In genomic region chr13:30787036-30787320, GRCm38 (mm10) we compare ENCODE assay signal across 20 mouse cellular contexts. TPM values are rescaled to one million over a fixed set of nuclear protein-coding genes. Genes with fewer than 3 reads are reported as not detected.
A peak's percentile ranks its signal among the peaks of the same experiment; 100 is the strongest.
DNase-seq lines count a peak whose midpoint lies in the region; ATAC-seq and TF ChIP-seq lines count a peak whose summit lies in the region.
"Had no signal": no experiment of that assay in that cellular context is flagged by ENCODE, and none has a peak within 500 bp of the region (broad histone marks: within the 10 kb centered on the region; RNA-seq: fewer than 3 reads in every experiment).

No protein-coding gene starts in this region.

- 63% methylated on average over 2 of the region's 2 CpGs for WGBS in forebrain, embryonic 15.5 days
- WGBS in forebrain, embryonic 11.5 days: 70% methylated on average over 2 of the region's 2 CpGs
- WGBS in intestine, embryonic 14.5 days: 83% methylated on average over 2 of the region's 2 CpGs
- 76% methylated on average over 2 of the region's 2 CpGs for WGBS in intestine, embryonic 15.5 days
- WGBS in midbrain, postnatal 0 days: 42% methylated on average over 2 of the region's 2 CpGs
- WGBS in midbrain, embryonic 16.5 days: 63% methylated on average over 2 of the region's 2 CpGs

- TF ChIP-seq CTCF in midbrain, postnatal 0 days (IDR thresholded peaks at IDR 0.05): no peak

- DNase-seq in forebrain, embryonic 11.5 days (ENCODE audit: low spot score): no peak
- peak; percentile 38 for DNase-seq in intestine, embryonic 14.5 days (ENCODE audit: low spot score)
- DNase-seq in midbrain, postnatal 0 days (ENCODE audit: low spot score): no peak
- no peak for DNase-seq in ovary, postnatal 36 days (ENCODE audit: low spot score)
- DNase-seq: adrenal gland, postnatal 25 days; cerebellum, adult 8-10 months; cerebellum, postnatal 36 days; gastrocnemius, adult 2 months; heart, postnatal 10 days; kidney, adult 8-10 months; kidney, postnatal 14 days; lung, embryonic 14.5 days; thymus, adult 18-20 months had no signal

- no peaks in the 10 kb centered on the region for H3K4me1 ChIP-seq in forebrain, embryonic 15.5 days
- H3K4me1 ChIP-seq in forebrain, embryonic 11.5 days (replicated peaks; ENCODE audit: control insufficient read depth, insufficient read depth, low read length): no peaks in the 10 kb centered on the region
- H3K4me1 ChIP-seq in intestine, embryonic 14.5 days (replicated peaks; ENCODE audit: control insufficient read depth, insufficient read depth, low read length): no peaks in the 10 kb centered on the region
- no peaks in the 10 kb centered on the region for H3K4me1 ChIP-seq in intestine, embryonic 15.5 days (replicated peaks)
- H3K4me1 ChIP-seq in midbrain, postnatal 0 days (ENCODE audit: insufficient read depth, low read length): no peaks in the 10 kb centered on the region
- H3K4me1 ChIP-seq in midbrain, embryonic 16.5 days (ENCODE audit: control insufficient read depth, insufficient read depth, low read length): no peaks in the 10 kb centered on the region

- H3K4me3 ChIP-seq in forebrain, embryonic 15.5 days: no peak overlapping the region
- no peak overlapping the region for H3K4me3 ChIP-seq in forebrain, embryonic 11.5 days (ENCODE audit: low read depth, low read length)
- H3K4me3 ChIP-seq in intestine, embryonic 14.5 days (ENCODE audit: low read depth, low read length): no peak overlapping the region
- H3K4me3 ChIP-seq in intestine, embryonic 15.5 days (replicated peaks): no peak overlapping the region
- H3K4me3 ChIP-seq in midbrain, postnatal 0 days (ENCODE audit: low read depth, low read length): no peak overlapping the region
- H3K4me3 ChIP-seq in midbrain, embryonic 16.5 days (ENCODE audit: low read depth, low read length): no peak overlapping the region
- H3K4me3 ChIP-seq: gastrocnemius, adult 2 months; heart, embryonic 12.5 days; limb, embryonic 15.5 days; megakaryocyte, embryonic 14.5 days had no signal

- H3K9ac ChIP-seq in forebrain, embryonic 15.5 days (replicated peaks): no peak overlapping the region
- no peak overlapping the region for H3K9ac ChIP-seq in forebrain, embryonic 11.5 days (ENCODE audit: low read length)
- H3K9ac ChIP-seq in intestine, embryonic 14.5 days (ENCODE audit: low read length): no peak overlapping the region
- H3K9ac ChIP-seq in intestine, embryonic 15.5 days: no peak overlapping the region
- no peak overlapping the region for H3K9ac ChIP-seq in midbrain, postnatal 0 days (replicated peaks; ENCODE audit: low read length, poor library complexity, severe bottlenecking)
- H3K9ac ChIP-seq in midbrain, embryonic 16.5 days (ENCODE audit: low read depth, low read length): no peak overlapping the region
- H3K9ac ChIP-seq: heart, embryonic 12.5 days; limb, embryonic 15.5 days; liver, embryonic 14.5 days; lung, embryonic 14.5 days had no signal

- H3K27me3 ChIP-seq in forebrain, embryonic 15.5 days: no peaks in the 10 kb centered on the region
- no peaks in the 10 kb centered on the region for H3K27me3 ChIP-seq in forebrain, embryonic 11.5 days (ENCODE audit: control insufficient read depth, insufficient read depth, low read length)
- no peaks in the 10 kb centered on the region for H3K27me3 ChIP-seq in intestine, embryonic 14.5 days (replicated peaks; ENCODE audit: control insufficient read depth, insufficient read depth, low read length)
- H3K27me3 ChIP-seq in intestine, embryonic 15.5 days (replicated peaks): no peaks in the 10 kb centered on the region
- no peaks in the 10 kb centered on the region for H3K27me3 ChIP-seq in midbrain, postnatal 0 days (ENCODE audit: insufficient read depth, low read length)
- H3K27me3 ChIP-seq in midbrain, embryonic 16.5 days (ENCODE audit: control insufficient read depth, insufficient read depth, low read depth, low read length): no peaks in the 10 kb centered on the region
- H3K27me3 ChIP-seq: heart, embryonic 12.5 days; limb, embryonic 15.5 days had no signal

- H3K4me2 ChIP-seq in forebrain, embryonic 15.5 days (replicated peaks): no peak overlapping the region
- no peak overlapping the region for H3K4me2 ChIP-seq in forebrain, embryonic 11.5 days (ENCODE audit: low read depth, low read length, severe bottlenecking)
- H3K4me2 ChIP-seq in intestine, embryonic 14.5 days (ENCODE audit: low read length): no peak overlapping the region
- H3K4me2 ChIP-seq in intestine, embryonic 15.5 days (replicated peaks): no peak overlapping the region
- H3K4me2 ChIP-seq in midbrain, postnatal 0 days (ENCODE audit: low read depth, low read length, poor library complexity, severe bottlenecking): no peak overlapping the region
- H3K4me2 ChIP-seq in midbrain, embryonic 16.5 days (ENCODE audit: low read length): no peak overlapping the region
- H3K4me2 ChIP-seq: heart, embryonic 12.5 days; limb, embryonic 15.5 days; lung, embryonic 14.5 days had no signal

- H3K9me3 ChIP-seq in forebrain, embryonic 15.5 days: no peaks in the 10 kb centered on the region
- no peaks in the 10 kb centered on the region for H3K9me3 ChIP-seq in forebrain, embryonic 11.5 days (ENCODE audit: control insufficient read depth, low read length)
- H3K9me3 ChIP-seq in intestine, embryonic 14.5 days (ENCODE audit: control insufficient read depth, low read length): no peaks in the 10 kb centered on the region
- H3K9me3 ChIP-seq in intestine, embryonic 15.5 days: no peaks in the 10 kb centered on the region
- H3K9me3 ChIP-seq in midbrain, postnatal 0 days (ENCODE audit: low read length): no peaks in the 10 kb centered on the region
- no peaks in the 10 kb centered on the region for H3K9me3 ChIP-seq in midbrain, embryonic 16.5 days (replicated peaks; ENCODE audit: control insufficient read depth, low read length, poor library complexity, severe bottlenecking)
- H3K9me3 ChIP-seq: limb, embryonic 15.5 days; megakaryocyte, embryonic 14.5 days had no signal

- no peak overlapping the region for H3K27ac ChIP-seq in forebrain, embryonic 15.5 days (replicated peaks)
- H3K27ac ChIP-seq in forebrain, embryonic 11.5 days (ENCODE audit: low read depth, low read length): no peak overlapping the region
- H3K27ac ChIP-seq in intestine, embryonic 14.5 days (ENCODE audit: low read depth): no peak overlapping the region
- H3K27ac ChIP-seq in intestine, embryonic 15.5 days: no peak overlapping the region
- H3K27ac ChIP-seq in midbrain, postnatal 0 days (ENCODE audit: low read depth, low read length): no peak overlapping the region
- H3K27ac ChIP-seq in midbrain, embryonic 16.5 days (ENCODE audit: low read length): no peak overlapping the region
- H3K27ac ChIP-seq: gastrocnemius, adult 2 months; limb, embryonic 15.5 days; liver, embryonic 14.5 days had no signal

- ATAC-seq in forebrain, embryonic 15.5 days (replicated peaks): peak; percentile 41; the same call in 1 of the 2 replicates
- no peak for ATAC-seq in forebrain, embryonic 11.5 days (replicated peaks; ENCODE audit: low FRiP score)
- no peak for ATAC-seq in intestine, embryonic 14.5 days (replicated peaks; ENCODE audit: low FRiP score, low TSS enrichment, low read depth)
- ATAC-seq in intestine, embryonic 15.5 days: no peak
- 0 out of 2 replicates have a peak, but pooled peaks have one; percentile 15 for ATAC-seq in midbrain, postnatal 0 days (ENCODE audit: low FRiP score)
- no peak for ATAC-seq in midbrain, embryonic 16.5 days

- no peaks in the 10 kb centered on the region for H3K36me3 ChIP-seq in forebrain, embryonic 15.5 days
- H3K36me3 ChIP-seq in forebrain, embryonic 11.5 days (ENCODE audit: control insufficient read depth, insufficient read depth, low read length): no peaks in the 10 kb centered on the region
- no peaks in the 10 kb centered on the region for H3K36me3 ChIP-seq in intestine, embryonic 14.5 days (ENCODE audit: control insufficient read depth, insufficient read depth, low read length)
- H3K36me3 ChIP-seq in intestine, embryonic 15.5 days: no peaks in the 10 kb centered on the region
- H3K36me3 ChIP-seq in midbrain, postnatal 0 days (ENCODE audit: insufficient read depth, low read length): no peaks in the 10 kb centered on the region
- H3K36me3 ChIP-seq in midbrain, embryonic 16.5 days (ENCODE audit: control insufficient read depth, insufficient read depth, low read length): no peaks in the 10 kb centered on the region
- H3K36me3 ChIP-seq: heart, embryonic 12.5 days; limb, embryonic 15.5 days had no signal

RNA-seq across cellular contexts. Expression of gene Irf4, which starts 38.0 kb away (rescaled TPM):
- polyA plus RNA-seq in forebrain, embryonic 15.5 days (2015; fragmentation: Nextera tagmentation; extraction: Ambion mirVana): 0.06 and 0.23 TPM in 2 replicates
- 0.07 TPM in 1 of 2 replicates, not detected in the other for polyA plus RNA-seq in forebrain, embryonic 11.5 days (2014; fragmentation: Nextera tagmentation; extraction: Ambion mirVana)
- 0.04 and 0.07 TPM in 2 replicates for polyA plus RNA-seq in intestine, embryonic 14.5 days (2014; fragmentation: Nextera tagmentation; extraction: Ambion mirVana)
- 0.11 and 0.18 TPM in 2 replicates for polyA plus RNA-seq in intestine, embryonic 15.5 days (2015; fragmentation: Nextera tagmentation; extraction: Ambion mirVana)
- 0.19 and 0.44 TPM in 2 replicates for total RNA-seq in midbrain, postnatal 0 days (2014; rRNA removed)
- polyA plus RNA-seq in midbrain, postnatal 0 days (2015; fragmentation: Nextera tagmentation; extraction: Ambion mirVana): 0.02 and 0.05 TPM in 2 replicates
- 0.07 and 0.10 TPM in 2 replicates for polyA plus RNA-seq in midbrain, embryonic 16.5 days (2015; fragmentation: Nextera tagmentation; extraction: Ambion mirVana)

Comparison
In these comparisons a context has a peak if more than half of its experiments do, and no peak if none do; other contexts are left out.
1. ATAC-seq: peak in forebrain, embryonic 15.5 days (single experiment) and midbrain, postnatal 0 days (single experiment); none in forebrain, embryonic 11.5 days (single experiment), intestine, embryonic 14.5 days (single experiment), intestine, embryonic 15.5 days (single experiment) and midbrain, embryonic 16.5 days (single experiment).